Mouse (Mus musculus) heart, embryonic 15.5 days (tissue): Measurements from ENCODE around the gene Antxrl. TPM values are rescaled to one million over a fixed set of nuclear protein-coding genes. Genes with fewer than 3 reads are reported as not detected.
A peak's percentile ranks its signal among the peaks of the same experiment; 100 is the strongest.

Experiments used
- ATAC-seq: fragments of 200-750 bp; cut with Nextera tagmentation; replicated peaks from 2 replicates; pipeline ENCODE4 v1.8.0; 2017; ENCODE audit warnings: low read depth, moderate TSS enrichment; ENCODE audit not compliant: insufficient number of reproducible peaks, insufficient read depth, low FRiP score
- H3K27ac ChIP-seq: fragments of 300-500 bp; sonication (generic); 2 replicates; pipeline ENCODE4 v1.5.1; 2015; ENCODE audit warnings: mild to moderate bottlenecking, inconsistent platforms
- H3K27me3 ChIP-seq: fragments of 300-500 bp; sonication (generic); 2 replicates; pipeline ENCODE4 v1.6.1; 2015; ENCODE audit warnings: inconsistent platforms
- H3K36me3 ChIP-seq: fragments of 300-500 bp; sonication (generic); 2 replicates; pipeline ENCODE4 v1.6.1; 2015; ENCODE audit warnings: mild to moderate bottlenecking, inconsistent platforms
- H3K4me1 ChIP-seq: fragments of 300-500 bp; sonication (generic); replicated peaks from 2 replicates; pipeline ENCODE4 v1.6.1; 2015; ENCODE audit warnings: inconsistent platforms
- H3K4me2 ChIP-seq: fragments of 300-500 bp; sonication (generic); 2 replicates; pipeline ENCODE4 v1.6.1; 2015; ENCODE audit warnings: inconsistent platforms, mild to moderate bottlenecking, moderate library complexity
- H3K4me3 ChIP-seq: fragments of 300-500 bp; sonication (generic); 2 replicates; pipeline ENCODE4 v1.5.1; 2015; ENCODE audit warnings: mild to moderate bottlenecking, inconsistent platforms
- H3K9ac ChIP-seq: fragments of 300-500 bp; sonication (generic); 2 replicates; pipeline ENCODE4 v1.6.1; 2015; ENCODE audit warnings: mild to moderate bottlenecking, inconsistent platforms
- H3K9me3 ChIP-seq: fragments of 300-500 bp; sonication (generic); replicated peaks from 2 replicates; pipeline ENCODE4 v1.6.1; 2016; ENCODE audit warnings: inconsistent platforms
- whole genome bisulfite sequencing: fragments of 180-500 bp; shearing (Covaris S2); methylation state at CpG from one replicate; pipeline ENCODE4 v1.1.7; 2015; ENCODE audit warnings: mixed read lengths; 5-methylcytosine and 5-hydroxymethylcytosine counted together
- polyA plus RNA-seq: library from polyadenylated mRNA; unstranded; fragments of >200 nt; fragmentation: Nextera tagmentation; extraction: Ambion mirVana; gene quantifications from 2 replicates; pipeline ENCODE4 v1.2.1, GENCODE M21; 2015

Antxrl gene
- not detected in 2 replicates for polyA plus RNA-seq

GRCm38 (mm10) chr14:34052516-34052915 lies at the start of gene Antxrl:
Gene Antxrl, plus strand, starts transcription at chr14:34052707.
- H3K4me2 ChIP-seq = no peak within 1 kb of the TSS
- H3K4me3 ChIP-seq = no peak within 1 kb of the TSS
- no peak within 1 kb of the TSS for H3K27ac ChIP-seq
- H3K36me3 ChIP-seq = no peaks in the 10 kb centered on the region
- H3K4me1 ChIP-seq = no peaks in the 10 kb centered on the region
- H3K9me3 ChIP-seq = no peaks in the 10 kb centered on the region
- ATAC-seq = no peak
- H3K9ac ChIP-seq = no peak within 1 kb of the TSS
- no peaks in the 10 kb centered on the region for H3K27me3 ChIP-seq
- 86% methylated on average over 6 of the region's 6 CpGs for WGBS

GRCm38 (mm10) chr14:34015063-34015462 lies 37.4 kb upstream of the Antxrl start, which contains the start of gene Gm30083:
Gene Gm30083, minus strand, starts transcription at chr14:34015182.
- Histone ChIP-seq H3K27me3 (no peaks in the 10 kb centered on the region), H3K36me3 (no peaks in the 10 kb centered on the region), H3K9me3 (no peaks in the 10 kb centered on the region), H3K4me2 (no peak within 1 kb of the TSS), H3K4me1 (no peaks in the 10 kb centered on the region), H3K27ac (no peak within 1 kb of the TSS), H3K9ac (no peak within 1 kb of the TSS), H3K4me3 (no peak within 1 kb of the TSS)
- 72% methylated on average over 3 of the region's 3 CpGs for WGBS
- ATAC-seq = no peak

GRCm38 (mm10) chr14:34016381-34016780 lies 36.1 kb upstream of the Antxrl start, which contains the start of gene Gm5460:
Gene Gm5460, plus strand, starts transcription at chr14:34016758.
- Histone ChIP-seq H3K27ac (no peak within 1 kb of the TSS), H3K4me3 (no peak within 1 kb of the TSS), H3K36me3 (no peaks in the 10 kb centered on the region), H3K9ac (no peak within 1 kb of the TSS), H3K4me1 (no peaks in the 10 kb centered on the region), H3K9me3 (no peaks in the 10 kb centered on the region), H3K27me3 (no peaks in the 10 kb centered on the region), H3K4me2 (no peak within 1 kb of the TSS)
- ATAC-seq = no peak
- 82% methylated on average over 4 of the region's 4 CpGs for WGBS

GRCm38 (mm10) chr14:34016938-34017337 lies 35.6 kb upstream of the Antxrl start:
- no peaks in the 10 kb centered on the region for H3K9me3 ChIP-seq
- WGBS = 96% methylated on average over 2 of the region's 2 CpGs

GRCm38 (mm10) chr14:34026710-34027109 lies 25.8 kb upstream of the Antxrl start:
- H3K36me3 ChIP-seq = no peaks in the 10 kb centered on the region
- WGBS = 10% methylated on average over 2 of the region's 2 CpGs
- 0 out of 2 replicates have a peak overlapping the region, but pooled peaks have one; percentile 8 for H3K27ac ChIP-seq
- no peaks in the 10 kb centered on the region for H3K4me1 ChIP-seq
- no peak overlapping the region for H3K9ac ChIP-seq
- H3K4me3 ChIP-seq = no peak overlapping the region
- H3K27me3 ChIP-seq = no peaks in the 10 kb centered on the region
- ATAC-seq = 0 out of 2 replicates have a peak, but pooled peaks have one; percentile 43
- no peak overlapping the region for H3K4me2 ChIP-seq
- no peaks in the 10 kb centered on the region for H3K9me3 ChIP-seq

More at GRCm38 (mm10) chr14:34016938-34017337, 35.6 kb upstream of the Antxrl start:
- Histone ChIP-seq H3K4me1 (no peaks in the 10 kb centered on the region), H3K27ac (no peak overlapping the region), H3K4me3 (no peak overlapping the region), H3K4me2 (no peak overlapping the region), H3K9ac (no peak overlapping the region), H3K36me3 (no peaks in the 10 kb centered on the region), H3K27me3 (no peaks in the 10 kb centered on the region)
- no peak for ATAC-seq

- Histone ChIP-seq H3K27me3 (no peaks in the 10 kb centered on the region), H3K36me3 (no peaks in the 10 kb centered on the region), H3K4me1 (no peaks in the 10 kb centered on the region), H3K4me3 (no peak overlapping the region), H3K27ac (no peak overlapping the region), H3K9ac (no peak overlapping the region), H3K9me3 (no peaks in the 10 kb centered on the region), H3K4me2 (no peak overlapping the region)
- whole genome bisulfite sequencing = 80% methylated on average over 8 of the region's 8 CpGs
- ATAC-seq = no peak
Measured at GRCm38 (mm10) chr14:34033841-34034610, 18.5 kb upstream of the Antxrl start.

GRCm38 (mm10) chr14:34041241-34041640 lies 11.3 kb upstream of the Antxrl start:
- 83% methylated on average over 4 of the region's 4 CpGs for WGBS
- no peak for ATAC-seq

GRCm38 (mm10) chr14:34043341-34043740 lies 9.2 kb upstream of the Antxrl start:
- WGBS = 47% methylated on average over 3 of the region's 3 CpGs
- no peak overlapping the region for H3K4me2 ChIP-seq
- H3K9me3 ChIP-seq = no peaks in the 10 kb centered on the region
- H3K27ac ChIP-seq = no peak overlapping the region
- H3K9ac ChIP-seq = no peak overlapping the region
- H3K36me3 ChIP-seq = no peaks in the 10 kb centered on the region
- no peak overlapping the region for H3K4me3 ChIP-seq
- no peaks in the 10 kb centered on the region for H3K4me1 ChIP-seq
- no peak for ATAC-seq
- no peaks in the 10 kb centered on the region for H3K27me3 ChIP-seq

More at GRCm38 (mm10) chr14:34041241-34041640, 11.3 kb upstream of the Antxrl start:
- Histone ChIP-seq H3K9me3 (no peaks in the 10 kb centered on the region), H3K4me3 (no peak overlapping the region), H3K27ac (no peak overlapping the region), H3K4me2 (no peak overlapping the region), H3K9ac (no peak overlapping the region), H3K4me1 (no peaks in the 10 kb centered on the region), H3K36me3 (no peaks in the 10 kb centered on the region), H3K27me3 (no peaks in the 10 kb centered on the region)

GRCm38 (mm10) chr14:34050101-34050779 lies 2.3 kb upstream of the Antxrl start:
- no peaks in the 10 kb centered on the region for H3K27me3 ChIP-seq
- no peak overlapping the region for H3K4me2 ChIP-seq
- no peak overlapping the region for H3K9ac ChIP-seq
- 63% methylated on average over 5 of the region's 5 CpGs for WGBS
- no peak for ATAC-seq
- no peak overlapping the region for H3K4me3 ChIP-seq
- H3K9me3 ChIP-seq = no peaks in the 10 kb centered on the region
- H3K27ac ChIP-seq = no peak overlapping the region
- no peaks in the 10 kb centered on the region for H3K36me3 ChIP-seq
- no peaks in the 10 kb centered on the region for H3K4me1 ChIP-seq

GRCm38 (mm10) chr14:34071665-34072064 lies 19.2 kb downstream of the Antxrl start:
- Histone ChIP-seq H3K36me3 (no peaks in the 10 kb centered on the region), H3K4me3 (no peak overlapping the region), H3K4me1 (0 out of 2 replicates have a peak, but pooled peaks cover 3% of the 10 kb centered on the region), H3K27ac (no peak overlapping the region), H3K27me3 (no peaks in the 10 kb centered on the region), H3K4me2 (no peak overlapping the region), H3K9ac (no peak overlapping the region), H3K9me3 (no peaks in the 10 kb centered on the region)
- no peak for ATAC-seq
- 69% methylated on average over 6 of the region's 6 CpGs for WGBS

- Histone ChIP-seq H3K4me2 (no peak overlapping the region), H3K4me1 (0 out of 2 replicates have a peak, but pooled peaks cover 3% of the 10 kb centered on the region), H3K9ac (no peak overlapping the region), H3K36me3 (no peaks in the 10 kb centered on the region), H3K27me3 (no peaks in the 10 kb centered on the region), H3K27ac (no peak overlapping the region), H3K9me3 (no peaks in the 10 kb centered on the region), H3K4me3 (no peak overlapping the region)
- WGBS = 46% methylated on average over 4 of the region's 4 CpGs
- no peak for ATAC-seq
Measured at GRCm38 (mm10) chr14:34075346-34075745, 22.8 kb downstream of the Antxrl start.
